Mouse (Mus musculus): ENCODE measurements around the gene Neo1. TPM values are rescaled to one million over a fixed set of nuclear protein-coding genes. Genes with fewer than 3 reads are reported as not detected.

Neo1 gene
- total and polyA plus RNA-seq, 3 experiments: 0.30 to 1.7 TPM; not detected in 1

DNA sequence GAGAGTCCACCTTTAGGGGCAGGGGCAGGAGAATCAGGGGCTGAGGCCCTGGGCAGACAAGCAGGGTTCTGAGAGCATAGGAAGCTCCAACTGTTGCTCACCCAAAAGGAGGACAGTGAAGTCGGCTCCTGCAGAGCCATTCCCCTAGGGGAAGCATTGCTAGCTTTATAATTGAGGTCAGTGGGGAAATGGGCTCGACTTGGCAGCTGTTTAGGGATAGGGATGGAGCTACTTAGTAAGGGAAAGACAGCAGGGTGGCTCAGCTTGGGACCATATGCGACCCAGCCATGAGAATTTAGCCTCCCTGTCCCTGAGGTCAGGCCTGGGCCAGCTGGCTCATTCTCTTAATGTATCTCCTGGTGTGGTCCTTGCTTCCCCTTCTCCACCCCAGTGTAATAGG is 181.3 kb downstream of the Neo1 start:
- no peaks in the 10 kb centered on the region for H3K4me1 ChIP-seq (ENCODE audit: insufficient read depth, low read depth, low read length)
- H3K27me3 ChIP-seq (ENCODE audit: insufficient read depth, low read length): peaks cover 15% of the 10 kb centered on the region; the same call in 1 of the 2 replicates
- DNase-seq (ENCODE audit: low spot score): no peak
- no peak for TF ChIP-seq POLR2AphosphoS5 (IDR thresholded peaks at IDR 0.05; ENCODE audit: insufficient replicate concordance, low read depth, low read length)
- no peak for TF ChIP-seq TAL1 (conservative IDR thresholded peaks at IDR 0.05; ENCODE audit: low read depth, low read length)
- TF ChIP-seq CTCF (IDR thresholded peaks at IDR 0.05; ENCODE audit: low read depth, low read length): no peak
- no peak for TF ChIP-seq GATA2 (IDR thresholded peaks at IDR 0.05; ENCODE audit: borderline replicate concordance, low read depth, low read length)
- no peak for TF ChIP-seq GATA1 (IDR thresholded peaks at IDR 0.05; ENCODE audit: borderline replicate concordance, low read length)
- no peak for ATAC-seq (ENCODE audit: extremely low read depth, insufficient number of reproducible peaks, low FRiP score, poor library complexity, severe bottlenecking)
- no peaks in the 10 kb centered on the region for H3K9me3 ChIP-seq (replicated peaks)
- no peak overlapping the region for H3K4me3 ChIP-seq (ENCODE audit: low read depth, low read length)
- no peaks in the 10 kb centered on the region for H3K36me3 ChIP-seq (replicated peaks)

DNA sequence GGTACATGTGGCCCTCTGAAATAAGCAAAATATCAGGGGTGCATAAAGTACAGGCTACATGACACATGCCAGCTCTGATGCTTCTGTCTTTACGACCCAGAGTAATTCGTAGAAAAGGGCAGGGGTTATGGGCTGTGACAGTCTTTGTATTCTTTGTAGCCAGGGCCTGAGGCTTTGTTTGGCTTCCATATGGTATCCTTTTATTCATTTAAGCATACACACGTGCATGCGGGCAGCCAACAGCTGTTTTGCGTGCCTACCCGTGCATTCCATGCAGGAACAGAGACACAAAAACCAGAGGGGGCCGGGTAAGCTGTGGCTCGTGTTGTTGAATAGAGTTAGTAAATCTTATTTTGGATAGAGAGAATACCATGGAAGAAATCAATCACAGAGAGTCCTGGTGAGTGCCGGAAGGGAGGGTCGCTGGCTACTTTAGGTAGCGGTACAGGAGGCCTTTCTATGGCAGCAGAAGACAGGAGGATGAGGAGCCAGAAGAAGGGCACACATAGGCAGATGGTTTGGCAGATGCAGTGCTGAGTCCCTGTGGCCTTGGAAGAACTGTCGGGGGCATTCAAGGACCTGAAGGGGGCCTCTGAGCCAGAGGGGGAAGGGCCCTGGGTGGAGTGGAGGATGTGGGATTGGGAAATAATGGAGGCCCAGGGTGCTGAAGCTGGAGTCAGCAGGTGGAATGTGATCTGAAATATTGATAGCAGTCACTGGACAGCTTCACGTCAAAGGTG is 186.5 kb downstream of the Neo1 start:
- DNase-seq (ENCODE audit: low spot score) (no peak), ATAC-seq (ENCODE audit: extremely low read depth, insufficient number of reproducible peaks, low FRiP score, poor library complexity, severe bottlenecking) (no peak)
- Histone ChIP-seq H3K4me1 (ENCODE audit: insufficient read depth, low read depth, low read length) (no peaks in the 10 kb centered on the region), H3K36me3 (replicated peaks) (no peaks in the 10 kb centered on the region), H3K27me3 (ENCODE audit: insufficient read depth, low read length) (peaks cover 7% of the 10 kb centered on the region; the same call in 1 of the 2 replicates), H3K9me3 (replicated peaks) (no peaks in the 10 kb centered on the region), H3K4me3 (ENCODE audit: low read depth, low read length) (no peak overlapping the region)
- no peak for TF ChIP-seq GATA2 (IDR thresholded peaks at IDR 0.05; ENCODE audit: borderline replicate concordance, low read depth, low read length)
- TF ChIP-seq GATA1 (IDR thresholded peaks at IDR 0.05; ENCODE audit: borderline replicate concordance, low read length): no peak
- no peak for TF ChIP-seq CTCF (IDR thresholded peaks at IDR 0.05; ENCODE audit: low read depth, low read length)
- no peak for TF ChIP-seq POLR2AphosphoS5 (IDR thresholded peaks at IDR 0.05; ENCODE audit: insufficient replicate concordance, low read depth, low read length)
- TF ChIP-seq TAL1 (conservative IDR thresholded peaks at IDR 0.05; ENCODE audit: low read depth, low read length): no peak

DNA sequence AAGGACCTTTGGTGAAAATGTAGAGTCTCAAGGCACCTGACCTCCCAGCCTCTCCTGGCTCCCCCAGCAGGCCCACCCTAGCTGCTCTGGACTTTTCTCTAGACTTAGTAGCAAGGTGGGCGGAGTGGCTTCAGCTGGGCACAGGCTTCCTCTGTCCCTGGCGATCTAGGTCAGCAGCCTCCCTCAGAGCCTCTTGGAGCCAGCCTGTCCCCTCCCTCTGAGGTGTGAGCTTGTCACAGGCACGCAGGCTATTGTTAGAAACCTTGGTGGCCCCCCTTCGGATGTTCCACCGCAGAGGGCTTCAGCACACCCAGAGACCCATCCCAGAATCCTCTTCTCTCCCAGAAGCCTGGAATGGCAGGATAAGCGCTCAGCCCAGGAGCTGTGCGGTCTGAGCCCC is 188.6 kb downstream of the Neo1 start:
- no peak for ATAC-seq (ENCODE audit: extremely low read depth, insufficient number of reproducible peaks, low FRiP score, poor library complexity, severe bottlenecking)
- no peak for DNase-seq (ENCODE audit: low spot score)
- no peaks in the 10 kb centered on the region for H3K4me1 ChIP-seq (ENCODE audit: insufficient read depth, low read depth, low read length)
- no peak for TF ChIP-seq CTCF (IDR thresholded peaks at IDR 0.05; ENCODE audit: low read depth, low read length)
- TF ChIP-seq GATA1 (IDR thresholded peaks at IDR 0.05; ENCODE audit: borderline replicate concordance, low read length): no peak
- TF ChIP-seq TAL1 (conservative IDR thresholded peaks at IDR 0.05; ENCODE audit: low read depth, low read length): no peak
- no peak for TF ChIP-seq POLR2AphosphoS5 (IDR thresholded peaks at IDR 0.05; ENCODE audit: insufficient replicate concordance, low read depth, low read length)
- TF ChIP-seq GATA2 (IDR thresholded peaks at IDR 0.05; ENCODE audit: borderline replicate concordance, low read depth, low read length): no peak
- no peak overlapping the region for H3K4me3 ChIP-seq (ENCODE audit: low read depth, low read length)
- H3K9me3 ChIP-seq (replicated peaks): no peaks in the 10 kb centered on the region
- H3K36me3 ChIP-seq (replicated peaks): no peaks in the 10 kb centered on the region
- no peaks in the 10 kb centered on the region; the same call in 1 of the 2 replicates for H3K27me3 ChIP-seq (ENCODE audit: insufficient read depth, low read length)

DNA sequence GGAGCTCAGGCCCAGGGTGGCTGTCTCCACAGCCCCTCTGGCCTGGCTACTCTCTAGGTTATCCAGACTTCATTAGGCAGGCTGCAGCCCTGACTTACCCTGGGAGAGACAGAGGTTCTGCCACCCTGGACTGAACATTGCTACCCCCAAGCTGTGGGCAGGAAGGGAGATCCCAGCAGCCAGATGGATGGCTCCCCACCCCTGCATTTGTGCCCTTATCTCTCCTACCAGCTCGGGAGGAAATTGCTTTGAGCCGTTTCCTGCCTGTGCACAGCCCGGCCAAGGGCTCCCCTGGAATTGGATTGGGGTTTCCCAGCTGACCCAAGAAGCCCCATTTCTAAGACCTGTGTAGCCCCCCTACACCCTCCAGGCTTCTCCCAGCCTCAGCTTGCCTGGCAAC is 189.2 kb downstream of the Neo1 start:
- no peak for ATAC-seq (ENCODE audit: extremely low read depth, insufficient number of reproducible peaks, low FRiP score, poor library complexity, severe bottlenecking)
- no peaks in the 10 kb centered on the region for H3K4me1 ChIP-seq (ENCODE audit: insufficient read depth, low read depth, low read length)
- no peak overlapping the region for H3K4me3 ChIP-seq (ENCODE audit: low read depth, low read length)
- no peak for TF ChIP-seq CTCF (IDR thresholded peaks at IDR 0.05; ENCODE audit: low read depth, low read length)
- no peak for TF ChIP-seq TAL1 (conservative IDR thresholded peaks at IDR 0.05; ENCODE audit: low read depth, low read length)
- no peak for TF ChIP-seq POLR2AphosphoS5 (IDR thresholded peaks at IDR 0.05; ENCODE audit: insufficient replicate concordance, low read depth, low read length)
- TF ChIP-seq GATA2 (IDR thresholded peaks at IDR 0.05; ENCODE audit: borderline replicate concordance, low read depth, low read length): no peak
- TF ChIP-seq GATA1 (IDR thresholded peaks at IDR 0.05; ENCODE audit: borderline replicate concordance, low read length): no peak
- H3K36me3 ChIP-seq (replicated peaks): no peaks in the 10 kb centered on the region
- no peak for DNase-seq (ENCODE audit: low spot score)
- H3K27me3 ChIP-seq (ENCODE audit: insufficient read depth, low read length): no peaks in the 10 kb centered on the region; the same call in 1 of the 2 replicates
- no peaks in the 10 kb centered on the region for H3K9me3 ChIP-seq (replicated peaks)

DNA sequence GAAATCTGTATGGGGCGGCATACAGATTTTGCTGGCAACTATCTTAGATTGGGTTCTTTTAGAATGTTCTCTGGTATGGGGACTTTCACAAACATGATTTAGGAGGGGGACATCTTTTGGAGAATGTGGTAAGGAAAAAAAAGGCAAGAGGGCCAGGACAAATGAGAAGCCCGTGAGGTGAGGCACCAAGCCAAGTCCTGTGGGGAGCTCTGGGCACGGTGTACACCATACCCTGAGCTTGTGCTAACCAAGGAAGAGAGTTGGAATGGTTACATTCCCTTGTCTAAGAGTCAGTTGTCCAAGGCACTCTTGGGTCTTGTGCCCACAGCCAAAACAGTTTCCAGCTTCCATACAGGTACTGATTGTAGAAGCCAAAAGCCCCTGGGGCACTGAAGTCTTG is 191.6 kb downstream of the Neo1 start:
- H3K4me3 ChIP-seq (ENCODE audit: low read depth, low read length): no peak overlapping the region
- TF ChIP-seq POLR2AphosphoS5 (IDR thresholded peaks at IDR 0.05; ENCODE audit: insufficient replicate concordance, low read depth, low read length): no peak
- TF ChIP-seq GATA1 (IDR thresholded peaks at IDR 0.05; ENCODE audit: borderline replicate concordance, low read length): no peak
- no peak for TF ChIP-seq CTCF (IDR thresholded peaks at IDR 0.05; ENCODE audit: low read depth, low read length)
- no peak for TF ChIP-seq GATA2 (IDR thresholded peaks at IDR 0.05; ENCODE audit: borderline replicate concordance, low read depth, low read length)
- TF ChIP-seq TAL1 (conservative IDR thresholded peaks at IDR 0.05; ENCODE audit: low read depth, low read length): no peak
- no peak for DNase-seq (ENCODE audit: low spot score)
- no peaks in the 10 kb centered on the region for H3K36me3 ChIP-seq (replicated peaks)
- ATAC-seq (ENCODE audit: extremely low read depth, insufficient number of reproducible peaks, low FRiP score, poor library complexity, severe bottlenecking): no peak
- H3K4me1 ChIP-seq (ENCODE audit: insufficient read depth, low read depth, low read length): no peaks in the 10 kb centered on the region
- H3K9me3 ChIP-seq (replicated peaks): no peaks in the 10 kb centered on the region
- peaks cover 2% of the 10 kb centered on the region; the same call in 1 of the 2 replicates for H3K27me3 ChIP-seq (ENCODE audit: insufficient read depth, low read length)

DNA sequence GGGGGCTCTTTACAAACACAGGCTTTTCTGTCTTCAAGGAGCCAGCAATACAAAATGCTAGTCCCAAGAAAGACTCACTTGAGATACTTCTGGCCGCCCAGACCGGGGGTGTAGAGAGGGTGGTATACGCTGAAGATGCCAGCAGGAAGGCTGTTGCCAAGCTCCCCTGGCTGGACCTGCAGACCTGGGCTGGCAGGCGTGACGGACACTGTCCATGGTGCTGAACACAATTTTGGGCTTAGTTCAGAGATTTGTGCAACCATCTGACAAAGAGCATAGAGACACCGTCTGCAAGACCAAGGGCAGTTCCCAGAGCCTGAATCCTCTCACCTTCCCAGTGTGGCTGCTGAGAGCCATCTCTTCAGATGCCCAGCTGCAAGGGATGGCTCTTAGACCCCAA is 194.6 kb downstream of the Neo1 start:
- H3K36me3 ChIP-seq (replicated peaks): no peaks in the 10 kb centered on the region
- no peak for TF ChIP-seq GATA2 (IDR thresholded peaks at IDR 0.05; ENCODE audit: borderline replicate concordance, low read depth, low read length)
- no peak for TF ChIP-seq TAL1 (conservative IDR thresholded peaks at IDR 0.05; ENCODE audit: low read depth, low read length)
- no peak for TF ChIP-seq CTCF (IDR thresholded peaks at IDR 0.05; ENCODE audit: low read depth, low read length)
- TF ChIP-seq GATA1 (IDR thresholded peaks at IDR 0.05; ENCODE audit: borderline replicate concordance, low read length): no peak
- TF ChIP-seq POLR2AphosphoS5 (IDR thresholded peaks at IDR 0.05; ENCODE audit: insufficient replicate concordance, low read depth, low read length): no peak
- no peak for ATAC-seq (ENCODE audit: extremely low read depth, insufficient number of reproducible peaks, low FRiP score, poor library complexity, severe bottlenecking)

More for the DNA sequence above, 194.6 kb downstream of the Neo1 start:
- Histone ChIP-seq H3K9me3 (replicated peaks) (no peaks in the 10 kb centered on the region), H3K4me3 (ENCODE audit: low read depth, low read length) (no peak overlapping the region), H3K27me3 (ENCODE audit: insufficient read depth, low read length) (peaks cover 9% of the 10 kb centered on the region), H3K4me1 (ENCODE audit: insufficient read depth, low read depth, low read length) (no peaks in the 10 kb centered on the region)
- peak; percentile 65 for DNase-seq (ENCODE audit: low spot score)
